Mouse (Mus musculus) liver, adult (tissue): ENCODE measurements around the gene Gm49388.

Experiments
- GATA4 ChIP-seq: IDR thresholded peaks from 2 replicates; pipeline ENCODE4 v1.6.1; 2014; ENCODE audit warnings: mild to moderate bottlenecking, low read length; ENCODE audit not compliant: insufficient replicate concordance

Gm49388 gene

DNA sequence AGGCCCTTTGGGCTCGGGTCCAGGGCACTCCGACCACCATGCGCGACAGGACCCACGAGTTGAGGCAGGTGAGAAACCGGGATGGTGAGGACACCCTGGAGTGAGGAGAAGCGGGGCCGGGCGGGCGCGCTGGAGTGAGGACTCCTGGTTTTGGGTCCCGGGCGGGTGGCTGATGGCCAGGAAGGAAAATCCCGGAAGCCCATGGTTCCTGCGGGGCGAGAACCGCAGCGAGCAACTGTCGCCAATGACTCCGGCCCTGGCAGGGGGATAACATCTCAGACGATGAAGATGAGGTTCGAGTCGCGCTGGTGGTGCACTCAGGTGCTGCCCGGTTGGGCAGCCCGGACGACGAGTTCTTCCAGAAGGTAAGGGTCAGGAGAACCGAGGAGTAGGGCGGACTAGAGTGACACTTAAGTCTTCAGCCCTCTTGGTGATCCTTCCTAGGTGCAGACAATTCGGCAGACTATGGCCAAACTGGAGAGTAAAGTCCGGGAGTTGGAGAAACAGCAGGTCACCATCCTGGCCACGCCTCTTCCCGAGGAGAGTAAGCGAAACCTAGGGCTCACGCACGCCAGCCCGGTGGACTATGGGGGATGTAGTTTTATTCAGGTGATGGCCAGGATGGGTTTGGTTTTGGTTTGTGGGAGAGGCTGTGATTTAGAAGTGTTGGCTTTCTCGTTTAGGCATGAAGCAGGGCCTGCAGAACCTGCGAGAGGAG, 56.8 kb downstream of the Gm49388 start:
- TF ChIP-seq GATA4, result no peak

DNA sequence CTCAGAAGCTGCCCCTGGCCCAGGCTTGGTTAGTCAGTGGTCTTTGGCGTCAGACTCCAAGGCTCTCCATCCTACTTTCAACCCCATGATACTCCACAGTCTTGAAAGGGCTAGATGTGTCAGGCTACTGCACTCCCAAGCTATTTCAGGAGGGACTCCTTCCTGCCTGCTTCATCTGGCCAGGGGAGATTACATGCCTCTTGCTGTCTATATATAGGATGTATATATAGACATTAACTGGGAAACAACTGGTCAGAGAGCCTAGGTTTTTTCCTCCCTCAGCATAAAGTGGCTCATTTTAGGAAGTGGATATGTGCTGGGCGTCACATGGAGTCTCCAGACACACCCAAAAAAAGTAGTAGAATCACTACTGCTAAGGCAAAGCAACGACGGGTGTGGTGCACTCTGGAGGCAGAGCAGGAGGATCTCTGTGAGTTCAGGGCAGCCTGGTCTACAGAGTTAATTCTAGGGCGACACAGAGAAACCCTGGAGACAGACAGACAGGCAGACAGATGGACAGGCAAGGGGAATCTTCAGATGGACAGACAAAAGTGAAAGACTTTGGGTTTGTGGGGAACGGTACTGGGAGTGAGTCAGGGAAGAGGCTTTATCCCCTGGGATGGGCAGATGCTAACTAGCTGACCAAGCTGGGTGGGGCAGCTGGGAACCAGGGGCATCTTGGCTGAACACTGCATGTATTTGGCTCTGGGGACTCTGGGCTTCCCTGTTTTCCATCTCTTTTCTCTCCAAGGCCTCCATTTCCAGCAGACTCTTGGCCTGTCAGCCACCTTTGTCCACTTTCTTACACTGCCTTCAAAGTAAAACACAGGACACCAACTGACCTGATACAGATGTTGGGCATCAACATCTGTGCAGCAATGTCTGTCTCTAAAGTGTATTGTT, 64.8 kb downstream of the Gm49388 start:
- no peak for TF ChIP-seq GATA4

DNA sequence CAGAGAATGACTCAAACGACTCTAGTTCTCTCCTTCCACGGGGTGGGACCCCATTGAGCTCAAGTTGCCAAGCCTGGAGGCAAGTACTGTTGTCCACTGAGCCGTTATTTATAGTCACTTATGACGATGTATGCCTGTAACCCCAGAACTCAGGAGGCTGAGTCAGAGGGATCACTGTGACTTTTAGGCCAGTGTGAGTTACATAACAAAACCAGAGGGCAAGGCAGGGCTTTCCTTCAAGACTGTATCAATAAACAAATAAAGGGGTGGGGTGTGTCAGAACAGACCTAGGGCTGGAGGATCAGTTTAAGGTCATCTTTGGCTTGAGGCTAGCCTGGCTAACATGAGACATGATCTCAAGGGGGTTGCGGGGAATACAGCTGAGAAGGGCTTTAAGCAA, 65.5 kb downstream of the Gm49388 start:
- TF ChIP-seq GATA4, result no peak
